Mouse (Mus musculus): ENCODE results near the gene Tpra1.

Tpra1 gene

GRCm38 (mm10) chr6:88960941-88961340 lies 58.9 kb downstream of the Tpra1 start:
- DNase-seq = no peak
